19 mouse cellular contexts compared by ENCODE assay signal in genomic region chr3:10125301-10125700, GRCm38 (mm10). TPM values are rescaled to one million over a fixed set of nuclear protein-coding genes. Genes with fewer than 3 reads are reported as not detected.
"Had no signal": no experiment of that assay in that cellular context is flagged by ENCODE, and none has a peak within 500 bp of the region (broad histone marks: within the 10 kb centered on the region; RNA-seq: fewer than 3 reads in every experiment).

No protein-coding gene starts in this region.

- H3K9ac ChIP-seq: limb, embryonic 13.5 days; liver, embryonic 12.5 days; liver, embryonic 15.5 days; lung, embryonic 15.5 days; midbrain, embryonic 12.5 days; midbrain, embryonic 15.5 days; neural tube, embryonic 13.5 days had no signal

- H3K4me3 ChIP-seq: limb, embryonic 10.5 days; limb, embryonic 13.5 days; liver, embryonic 12.5 days; liver, embryonic 15.5 days; lung, embryonic 15.5 days; midbrain, embryonic 12.5 days; midbrain, embryonic 15.5 days; neural tube, embryonic 13.5 days had no signal

- H3K36me3 ChIP-seq: limb, embryonic 10.5 days; limb, embryonic 13.5 days; liver, embryonic 12.5 days; liver, embryonic 15.5 days; lung, embryonic 15.5 days; midbrain, embryonic 12.5 days; midbrain, embryonic 15.5 days; neural tube, embryonic 13.5 days had no signal

- H3K27me3 ChIP-seq: limb, embryonic 13.5 days; liver, embryonic 15.5 days; lung, embryonic 15.5 days; midbrain, embryonic 12.5 days; midbrain, embryonic 15.5 days; neural tube, embryonic 13.5 days had no signal

- DNase-seq: kidney, adult 18-20 months; kidney, postnatal 4 days; layer of hippocampus, postnatal 36 days; liver; lung, adult 18-20 months; lung, postnatal 10 days; lung, postnatal 4 days; thymus, adult 18-20 months; thymus, postnatal 14 days; thymus, postnatal 4 days had no signal

- H3K9me3 ChIP-seq: limb, embryonic 10.5 days; limb, embryonic 13.5 days; liver, embryonic 12.5 days; liver, embryonic 15.5 days; lung, embryonic 15.5 days; midbrain, embryonic 12.5 days; midbrain, embryonic 15.5 days; neural tube, embryonic 13.5 days had no signal

- ATAC-seq: liver, embryonic 12.5 days; midbrain, embryonic 15.5 days had no signal

- H3K4me1 ChIP-seq: limb, embryonic 10.5 days; lung, embryonic 15.5 days; midbrain, embryonic 12.5 days; midbrain, embryonic 15.5 days; neural tube, embryonic 13.5 days had no signal

- H3K4me2 ChIP-seq: limb, embryonic 13.5 days; liver, embryonic 12.5 days; liver, embryonic 15.5 days; lung, embryonic 15.5 days; midbrain, embryonic 12.5 days; midbrain, embryonic 15.5 days; neural tube, embryonic 13.5 days had no signal

- H3K27ac ChIP-seq: limb, embryonic 10.5 days; limb, embryonic 13.5 days; liver, embryonic 12.5 days; liver, embryonic 15.5 days; lung, embryonic 15.5 days; midbrain, embryonic 12.5 days; midbrain, embryonic 15.5 days; neural tube, embryonic 13.5 days had no signal

RNA-seq across cellular contexts. Expression of gene Gm9833, which starts 37.4 kb away (rescaled TPM):
- polyA plus RNA-seq: small intestine, adult 2 months had no signal
